Mouse (Mus musculus): ENCODE results near the gene Wnt7b.

The Wnt7b gene

DNA sequence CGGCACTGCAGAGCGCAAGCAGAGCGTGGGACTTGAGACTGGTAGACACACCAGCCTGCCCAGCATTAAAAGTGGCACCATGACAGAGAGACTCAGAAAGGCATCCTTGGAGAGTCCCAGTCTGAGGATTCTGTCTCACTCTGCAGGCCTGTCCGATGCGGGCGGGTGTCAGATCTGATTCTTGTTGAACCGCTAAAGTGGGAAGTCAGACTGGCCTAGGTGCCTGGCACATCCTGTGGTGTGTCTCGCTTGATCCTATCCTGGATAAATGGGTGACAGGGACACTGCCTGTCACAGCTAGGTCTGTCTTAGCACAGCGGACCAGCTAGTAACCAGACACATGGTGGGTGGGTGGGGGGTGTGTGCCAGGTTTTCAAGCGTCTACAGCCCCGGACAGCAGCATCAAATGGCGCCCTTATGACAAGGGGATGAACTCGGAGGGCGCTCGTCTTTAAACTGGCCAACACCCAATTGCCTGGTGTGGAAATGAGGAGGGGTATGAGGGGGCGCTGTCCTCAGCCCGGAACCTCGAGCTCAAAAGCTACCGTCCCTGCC is at the start of gene Wnt7b:
Gene Wnt7b (minus strand): TSS at position 118 of the 555 bp plus-strand sequence.
- ChIA-PET CTCF (interaction anchor here (0.5 to 3.5 kb wide), 107 partner anchors 9 to 431 kb away, joined by 3 to 87 read pairs (median 4); partner anchors contain the start of gene 7530416G11Rik (in 1 of the 4)), POLR2A (interaction anchor here in 3 of 4 experiments (0.5 to 1.6 kb wide), 15 partner anchors 10 to 689 kb away, joined by 3 to 7 read pairs (median 3); partner anchors contain the start of gene Atxn10 (in 1 of the 3))

DNA sequence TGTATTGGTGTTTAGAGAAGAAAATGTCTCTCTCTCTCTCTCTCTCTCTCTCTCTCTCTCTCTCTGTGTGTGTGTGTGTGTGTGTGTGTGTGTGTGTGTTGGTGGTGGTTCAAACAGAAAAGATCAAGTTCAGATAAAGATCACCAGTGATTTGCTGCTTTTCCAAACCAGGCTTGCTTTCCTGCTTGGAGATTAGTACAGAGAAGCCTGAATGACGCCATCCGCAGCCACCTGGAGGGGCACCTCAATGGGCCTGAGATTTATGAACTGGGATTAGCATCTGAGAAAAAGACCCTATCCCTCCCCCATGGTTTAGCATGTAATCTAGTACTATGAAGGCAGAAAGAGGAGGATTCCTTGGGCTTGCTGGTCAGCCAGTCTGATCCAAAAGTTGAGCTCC is 49.3 kb upstream of the Wnt7b start:
- ChIA-PET POLR2A (interaction anchor here in 3 of 4 experiments (0.6 to 1.3 kb wide), 7 partner anchors 9 to 372 kb away, joined by 3 to 4 read pairs (median 3); no protein-coding TSS in a partner anchor), CTCF (interaction anchor here in 2 of 4 experiments (0.6 to 1.5 kb wide), 2 partner anchors 18 to 509 kb away, joined by 5 to 6 read pairs; no protein-coding TSS in a partner anchor)

- CTCF ChIA-PET = interaction anchor here in 3 of 4 experiments (0.6 to 1.8 kb wide), 4 partner anchors 14 to 31 kb away, joined by 3 to 6 read pairs (median 3); no protein-coding TSS in a partner anchor
- POLR2A ChIA-PET = interaction anchor here in 3 of 4 experiments (0.6 to 1.4 kb wide), 5 partner anchors 11 to 533 kb away, joined by 3 to 5 read pairs (median 3); no protein-coding TSS in a partner anchor
Observed at GRCm38 (mm10) chr15:85629924-85630545, 47.8 kb upstream of the Wnt7b start.

DNA sequence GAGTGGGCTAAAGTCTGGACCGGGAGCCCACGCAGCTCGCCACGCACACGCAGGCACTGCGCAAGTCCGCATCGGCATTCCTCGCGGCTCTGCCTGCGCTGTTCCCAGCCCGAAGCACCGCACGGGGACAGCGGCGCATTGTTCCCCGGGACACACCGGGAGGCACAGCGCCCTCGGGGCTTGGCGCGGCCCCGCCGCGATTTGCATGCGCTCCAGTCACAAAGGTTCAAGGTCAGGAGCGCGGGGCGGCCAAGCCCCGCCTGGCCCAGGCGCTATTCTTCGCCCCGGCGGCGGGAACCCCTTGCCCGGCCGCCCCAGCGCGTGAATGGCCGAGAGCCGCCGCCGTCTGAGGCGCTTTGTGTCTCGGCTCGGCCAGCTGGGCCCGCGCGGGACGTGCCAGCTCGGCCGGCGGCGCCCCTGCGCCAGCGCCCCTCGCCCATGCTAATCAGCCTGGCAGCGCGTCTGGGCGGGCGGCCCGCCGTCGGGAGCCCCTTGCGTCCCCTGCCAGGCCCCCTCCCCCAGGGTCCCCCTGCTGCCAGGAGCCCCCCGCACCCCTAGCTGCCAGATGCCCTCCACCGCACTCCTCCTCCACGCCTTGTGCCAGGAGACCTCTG is 43.5 kb upstream of the Wnt7b start:
- POLR2A ChIA-PET = interaction anchor here in 2 of 4 experiments (0.8 to 1.7 kb wide), 2 partner anchors 9 to 29 kb away, joined by 3 to 10 read pairs; no protein-coding TSS in a partner anchor
- CTCF ChIA-PET = interaction anchor here in 2 of 4 experiments (0.8 to 1.5 kb wide), 3 partner anchors 10 to 15 kb away, joined by 3 read pairs; no protein-coding TSS in a partner anchor

DNA sequence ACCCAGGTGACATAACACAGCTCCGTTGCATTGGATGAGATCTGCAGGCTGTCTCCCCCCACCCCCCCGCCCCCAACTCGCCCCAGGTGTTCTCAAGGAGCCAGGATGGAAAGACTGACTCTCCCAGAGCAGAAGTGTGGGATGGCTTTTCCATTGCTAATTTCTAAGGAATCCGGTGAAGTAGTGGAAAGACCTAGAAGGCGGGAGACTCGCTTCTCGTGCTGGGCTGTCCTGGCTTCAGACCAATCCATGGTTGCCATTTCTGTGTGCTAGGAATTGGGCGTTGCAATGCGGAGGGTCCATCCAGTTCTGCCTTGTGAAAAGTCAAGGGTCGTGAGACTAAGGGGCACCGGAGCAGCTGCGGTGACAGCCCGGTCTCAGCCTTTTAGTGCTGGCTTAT is 39.9 kb upstream of the Wnt7b start:
- ChIA-PET POLR2A (interaction anchor here in 2 of 4 experiments (0.9 to 2.9 kb wide), 6 partner anchors 10 to 435 kb away, joined by 3 to 13 read pairs (median 4); partner anchors contain the start of gene Cdpf1 (in 1 of the 2)), CTCF (interaction anchor here in 3 of 4 experiments (0.6 to 2.5 kb wide), 4 partner anchors 9 to 370 kb away, joined by 3 to 16 read pairs (median 8); no protein-coding TSS in a partner anchor)

GRCm38 (mm10) chr15:85615537-85616100 is 33.3 kb upstream of the Wnt7b start:
- ChIA-PET CTCF (interaction anchor here in 3 of 4 experiments (0.7 to 11.6 kb wide), 10 partner anchors 9 to 390 kb away, joined by 3 to 288 read pairs (median 3); no protein-coding TSS in a partner anchor), POLR2A (interaction anchor here in 3 of 4 experiments (0.6 to 1.4 kb wide), 6 partner anchors 14 to 958 kb away, joined by 3 to 7 read pairs (median 3); no protein-coding TSS in a partner anchor)

- ChIA-PET POLR2A (interaction anchor here in 3 of 4 experiments (0.6 to 1.4 kb wide), 5 partner anchors 11 to 100 kb away, joined by 3 to 7 read pairs (median 3); no protein-coding TSS in a partner anchor), CTCF (interaction anchor here in 3 of 4 experiments (1.0 to 11.6 kb wide), 8 partner anchors 10 to 391 kb away, joined by 3 to 288 read pairs (median 4); no protein-coding TSS in a partner anchor)
Observed at GRCm38 (mm10) chr15:85615075-85615474, 32.8 kb upstream of the Wnt7b start.

DNA sequence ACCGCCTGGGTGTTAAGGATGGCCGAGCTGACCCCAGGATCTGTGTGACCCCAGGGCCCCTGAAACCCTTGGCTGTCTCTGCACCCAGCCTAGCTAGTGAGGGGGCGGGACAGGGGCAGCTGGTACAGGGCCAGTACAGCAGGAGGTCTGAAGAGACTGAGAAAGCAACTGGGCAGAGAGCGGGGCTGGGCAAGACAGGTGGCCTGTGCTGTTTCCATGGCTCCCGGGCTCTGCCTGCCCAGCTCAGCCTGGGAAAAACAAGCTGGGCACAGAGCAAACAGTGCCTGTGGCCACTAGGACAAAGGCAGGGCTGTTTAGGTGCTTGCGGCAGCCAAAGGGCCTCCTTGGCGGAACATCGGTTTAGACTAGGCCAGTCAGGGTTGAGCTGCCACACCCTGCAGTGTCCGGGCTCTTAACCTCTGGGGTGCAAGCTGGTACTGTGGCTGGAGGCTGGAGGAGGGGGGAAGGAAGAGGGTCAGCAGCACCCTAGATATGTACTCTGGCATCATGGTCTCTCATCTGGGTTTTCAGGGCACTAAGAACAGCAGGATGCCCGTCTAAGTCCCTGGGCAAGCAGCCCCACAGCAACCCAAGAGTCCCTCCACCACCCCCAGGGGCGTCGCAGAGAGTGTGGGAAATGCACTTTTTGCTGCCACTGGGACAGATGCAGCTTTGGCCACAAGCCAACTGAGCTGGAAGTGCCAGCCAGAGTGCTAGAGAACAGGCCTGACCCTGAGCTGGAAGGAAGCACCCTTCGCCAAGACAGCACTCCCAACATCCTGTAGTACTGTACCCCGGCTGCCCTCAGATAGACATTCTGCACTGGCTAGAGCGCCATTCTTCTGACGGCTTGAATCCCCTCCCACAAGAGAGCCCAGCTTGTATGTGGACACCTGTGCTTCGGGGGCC is 31.3 kb upstream of the Wnt7b start:
- CTCF ChIA-PET = interaction anchor here (0.5 to 11.6 kb wide), 83 partner anchors 8 to 1795 kb away, joined by 3 to 288 read pairs (median 4); partner anchors contain the start of genes Ttc38 (in 3 of the 4), Gtse1 (in 1 of the 4), Parvg (in 1 of the 4) and Ppara (in 1 of the 4)
- POLR2A ChIA-PET = interaction anchor here in 3 of 4 experiments (0.6 to 3.4 kb wide), 17 partner anchors 9 to 265 kb away, joined by 3 to 25 read pairs (median 4); partner anchors contain the start of gene Trmu (in 1 of the 3)

GRCm38 (mm10) chr15:85612660-85613357 is 30.5 kb upstream of the Wnt7b start:
- ChIA-PET POLR2A (interaction anchor here in 3 of 4 experiments (0.6 to 3.4 kb wide), 16 partner anchors 10 to 266 kb away, joined by 3 to 25 read pairs (median 4); partner anchors contain the start of gene Trmu (in 1 of the 3)), CTCF (interaction anchor here (0.5 to 11.6 kb wide), 84 partner anchors 8 to 1795 kb away, joined by 3 to 288 read pairs (median 4); partner anchors contain the start of genes Ttc38 (in 3 of the 4), Gtse1 (in 1 of the 4), Parvg (in 1 of the 4) and Ppara (in 1 of the 4))

DNA sequence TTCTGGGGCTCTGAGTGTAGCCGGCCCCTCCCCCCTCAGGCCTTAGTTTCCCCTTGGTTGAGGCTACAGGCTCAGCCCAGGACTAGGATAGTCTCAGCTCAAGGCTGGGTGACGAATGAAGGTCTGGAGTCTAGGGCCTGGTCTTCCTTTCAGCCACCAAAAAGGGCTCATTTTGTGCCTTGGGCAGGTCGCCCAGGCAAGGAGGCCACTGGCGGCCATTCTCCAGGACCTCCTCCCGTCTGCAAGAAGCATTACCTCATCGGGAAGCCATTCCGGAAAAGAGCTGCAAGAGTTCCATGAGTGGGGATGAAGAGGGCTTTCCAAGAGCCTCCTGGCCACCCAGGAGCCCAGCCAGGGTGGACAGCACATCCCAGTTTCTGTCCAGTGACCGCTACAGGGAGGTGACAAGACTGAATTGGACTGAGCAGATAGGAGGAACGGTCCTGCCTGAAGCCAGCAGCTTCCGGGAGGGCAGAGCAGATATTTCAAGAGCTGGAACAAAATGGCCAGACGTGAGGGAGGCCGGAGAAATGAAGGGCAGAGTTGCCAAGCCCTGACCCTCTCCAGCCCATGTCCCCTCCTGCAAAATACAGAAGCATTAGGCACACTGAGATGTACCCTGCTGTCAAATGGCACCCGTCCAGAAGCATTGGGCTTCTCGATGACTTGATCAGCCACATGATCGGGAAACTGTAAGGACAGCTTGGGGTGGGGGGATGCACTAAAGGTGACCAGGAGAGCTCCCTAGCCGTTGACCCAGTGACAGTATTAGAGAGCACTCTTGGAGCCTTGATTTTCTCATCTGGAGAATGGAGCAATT is 29.6 kb upstream of the Wnt7b start:
- POLR2A ChIA-PET = interaction anchor here in 3 of 4 experiments (0.5 to 3.4 kb wide), 12 partner anchors 13 to 421 kb away, joined by 3 to 25 read pairs (median 4); partner anchors contain the start of gene Celsr1 (in 1 of the 3)
- CTCF ChIA-PET = interaction anchor here (0.6 to 11.6 kb wide), 40 partner anchors 9 to 292 kb away, joined by 3 to 288 read pairs (median 6); partner anchors contain the start of genes Cdpf1 (in 1 of the 4) and Ttc38 (in 1 of the 4)

- POLR2A ChIA-PET = interaction anchor here in 3 of 4 experiments (0.5 to 3.4 kb wide), 19 partner anchors 11 to 268 kb away, joined by 3 to 25 read pairs (median 3); partner anchors contain the start of genes Gtse1 (in 1 of the 3) and Trmu (in 1 of the 3)
- CTCF ChIA-PET = interaction anchor here (0.5 to 11.6 kb wide), 55 partner anchors 8 to 353 kb away, joined by 3 to 288 read pairs (median 4); partner anchors contain the start of genes Cdpf1 (in 1 of the 4), Pkdrej (in 1 of the 4), Ppara (in 1 of the 4) and Trmu (in 1 of the 4)
Observed at GRCm38 (mm10) chr15:85610618-85611218, 28.4 kb upstream of the Wnt7b start.

DNA sequence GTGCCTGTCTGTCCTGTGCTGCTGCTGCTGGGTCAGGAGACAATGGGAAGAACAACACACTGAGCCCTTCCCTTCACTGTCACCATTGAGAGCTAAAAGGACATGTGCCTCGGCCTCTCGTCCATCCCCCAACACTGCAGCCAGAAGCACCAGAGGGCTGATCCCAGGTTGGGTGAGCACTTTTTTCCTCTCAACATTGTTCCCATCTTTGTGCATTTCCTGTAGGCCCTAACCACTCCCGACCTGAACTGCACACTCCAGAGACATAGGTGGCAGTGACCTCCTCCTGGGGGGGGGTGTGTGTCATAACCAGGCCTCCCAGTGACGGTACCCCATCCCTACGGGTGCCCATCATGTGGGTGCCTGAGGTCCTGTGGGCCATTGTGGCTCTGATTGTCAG is 27.8 kb upstream of the Wnt7b start:
- CTCF ChIA-PET = interaction anchor here (0.5 to 11.6 kb wide), 36 partner anchors 9 to 353 kb away, joined by 3 to 288 read pairs (median 5); partner anchors contain the start of genes Cdpf1 (in 1 of the 4), Pkdrej (in 1 of the 4), Ppara (in 1 of the 4) and Trmu (in 1 of the 4)
- POLR2A ChIA-PET = interaction anchor here in 3 of 4 experiments (0.6 to 3.4 kb wide), 13 partner anchors 11 to 249 kb away, joined by 3 to 25 read pairs (median 3); partner anchors contain the start of gene Gtse1 (in 1 of the 3)

DNA sequence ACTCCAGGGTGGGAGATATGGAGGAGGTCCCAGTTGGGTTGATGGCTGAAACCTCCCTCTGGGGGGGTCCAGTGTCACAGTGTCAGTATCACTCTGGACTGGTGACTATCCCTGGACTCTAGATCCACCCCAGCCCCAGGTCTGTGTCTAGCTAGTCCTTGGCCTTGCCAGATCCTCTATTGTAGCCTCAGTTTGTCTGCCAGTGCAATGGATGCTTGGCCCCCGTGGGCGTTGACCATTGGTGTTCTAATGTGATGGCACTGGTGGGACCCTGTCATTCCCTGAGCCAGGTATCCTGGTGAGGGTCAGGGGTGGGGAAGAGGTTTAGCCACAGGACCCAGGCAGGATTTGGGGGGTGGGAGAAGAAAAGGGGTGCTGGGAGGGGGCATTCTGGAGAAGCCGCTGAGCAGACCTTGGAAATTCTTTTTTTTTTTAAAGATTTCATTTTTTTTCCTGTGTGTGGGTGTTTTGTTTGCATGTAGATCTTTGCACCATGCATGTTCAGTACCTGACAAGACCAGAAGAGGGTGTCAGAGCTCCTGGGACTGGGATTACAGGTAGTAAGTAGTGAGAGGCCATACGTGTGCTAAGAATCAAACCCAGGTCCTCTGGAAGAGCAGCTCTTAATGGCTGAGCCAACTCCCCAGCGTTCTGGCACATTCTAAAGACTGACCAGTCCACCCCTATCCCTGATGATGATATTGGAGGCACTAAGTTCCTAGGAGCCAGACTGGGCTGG is 27.2 kb upstream of the Wnt7b start:
- ChIA-PET CTCF (interaction anchor here (0.5 to 11.6 kb wide), 16 partner anchors 10 to 320 kb away, joined by 3 to 288 read pairs (median 5); partner anchors contain the start of genes Cdpf1 (in 1 of the 4) and Trmu (in 1 of the 4)), POLR2A (interaction anchor here in 2 of 4 experiments (0.6 to 1.1 kb wide), 6 partner anchors 19 to 270 kb away, joined by 3 to 4 read pairs (median 3); partner anchors contain the start of gene Trmu (in 1 of the 2))

Measured in embryonic stem cell, embryonic (primary cell).